Comparison of ENCODE assay signal across 9 mouse cellular contexts in genomic region chr15:99342194-99342981, GRCm38 (mm10). TPM values are rescaled to one million over a fixed set of nuclear protein-coding genes. Genes with fewer than 3 reads are reported as not detected.
DNase-seq lines count a peak whose midpoint lies in the region; ATAC-seq and TF ChIP-seq lines count a peak whose summit lies in the region.
"Had no signal": no experiment of that assay in that cellular context is flagged by ENCODE, and none has a peak within 500 bp of the region (broad histone marks: within the 10 kb centered on the region; RNA-seq: fewer than 3 reads in every experiment).

No protein-coding gene starts in this region.

- WGBS in heart, embryonic 13.5 days, result 37% methylated on average over 9 of the region's 9 CpGs
- 37% methylated on average over 9 of the region's 9 CpGs for WGBS in lung, postnatal 0 days
- 44% methylated on average over 9 of the region's 9 CpGs for WGBS in heart, embryonic 16.5 days

- H3K27me3 ChIP-seq in heart, embryonic 13.5 days (replicated peaks), result no peaks in the 10 kb centered on the region
- H3K27me3 ChIP-seq in lung, postnatal 0 days (replicated peaks; ENCODE audit: insufficient read depth, low read length), result no peaks in the 10 kb centered on the region
- no peaks in the 10 kb centered on the region for H3K27me3 ChIP-seq in heart, embryonic 16.5 days (ENCODE audit: control insufficient read depth, insufficient read depth, low read length)
- no peaks in the 10 kb centered on the region for H3K27me3 ChIP-seq in splenic B cell, adult 2 months (ENCODE audit: control insufficient read depth, insufficient read depth, low read length, poor library complexity, severe bottlenecking)

- 0 out of 2 replicates have a peak, but pooled peaks cover 5% of the 10 kb centered on the region for H3K36me3 ChIP-seq in heart, embryonic 13.5 days
- H3K36me3 ChIP-seq in lung, postnatal 0 days (ENCODE audit: insufficient read depth, low read length), result no peaks in the 10 kb centered on the region
- no peaks in the 10 kb centered on the region for H3K36me3 ChIP-seq in heart, embryonic 16.5 days (ENCODE audit: control insufficient read depth, insufficient read depth)
- no peaks in the 10 kb centered on the region for H3K36me3 ChIP-seq in splenic B cell, adult 2 months (ENCODE audit: control insufficient read depth, insufficient read depth, low read length, poor library complexity, severe bottlenecking)

- no peak overlapping the region for H3K4me3 ChIP-seq in heart, embryonic 13.5 days
- H3K4me3 ChIP-seq in lung, postnatal 0 days (ENCODE audit: low read depth, low read length), result no peak overlapping the region
- H3K4me3 ChIP-seq in heart, embryonic 16.5 days (ENCODE audit: low read length), result no peak overlapping the region

- peak overlapping the region; percentile 58; the same call in 1 of the 2 replicates for H3K4me2 ChIP-seq in heart, embryonic 13.5 days
- no peak overlapping the region for H3K4me2 ChIP-seq in lung, postnatal 0 days (replicated peaks; ENCODE audit: low read depth, low read length)
- H3K4me2 ChIP-seq in heart, embryonic 16.5 days (ENCODE audit: low read depth, low read length), result peak overlapping the region; percentile 1; the same call in 1 of the 2 replicates

- DNase-seq in heart, adult 18-20 months, result no peak
- no peak for DNase-seq in lung, postnatal 0 days (ENCODE audit: low spot score)
- DNase-seq in lung, postnatal 36 days, result no peak
- peak; percentile 30 for DNase-seq in splenic B cell, adult 2 months (ENCODE audit: low read depth, low spot score)
- DNase-seq in urinary bladder, postnatal 36 days (ENCODE audit: low spot score in 2 of 2), result no peak
- DNase-seq: gastrocnemius, postnatal 36 days had no signal

- ATAC-seq in heart, embryonic 13.5 days (ENCODE audit: extremely low read depth, insufficient number of reproducible peaks, low FRiP score, low TSS enrichment), result no peak
- ATAC-seq in lung, postnatal 0 days, result no peak
- no peak for ATAC-seq in heart, embryonic 16.5 days (replicated peaks; ENCODE audit: extremely low read depth, insufficient read depth, low FRiP score)

- H3K4me1 ChIP-seq in heart, embryonic 13.5 days, result peaks cover 98% of the 10 kb centered on the region
- H3K4me1 ChIP-seq in lung, postnatal 0 days (ENCODE audit: insufficient read depth, low read depth, low read length), result peaks cover 52% of the 10 kb centered on the region
- peaks cover 67% of the 10 kb centered on the region for H3K4me1 ChIP-seq in heart, embryonic 16.5 days (ENCODE audit: control insufficient read depth, insufficient read depth, low read length)

- H3K9me3 ChIP-seq in heart, embryonic 13.5 days, result no peaks in the 10 kb centered on the region
- no peaks in the 10 kb centered on the region for H3K9me3 ChIP-seq in lung, postnatal 0 days (ENCODE audit: low read length)
- H3K9me3 ChIP-seq in heart, embryonic 16.5 days (replicated peaks; ENCODE audit: control insufficient read depth, low read length), result no peaks in the 10 kb centered on the region

- TF ChIP-seq CTCF in lung, postnatal 0 days (IDR thresholded peaks at IDR 0.05), result no peak

- no peak for TF ChIP-seq EP300 in lung, postnatal 0 days (IDR thresholded peaks at IDR 0.05)

- H3K27ac ChIP-seq in heart, embryonic 13.5 days (replicated peaks), result peak overlapping the region; percentile 95
- peak overlapping the region; percentile 84; the same call in 1 of the 2 replicates for H3K27ac ChIP-seq in lung, postnatal 0 days (ENCODE audit: low read length)
- H3K27ac ChIP-seq in heart, embryonic 16.5 days (ENCODE audit: low read length), result peak overlapping the region; percentile 91

- peak overlapping the region; percentile 50 for H3K9ac ChIP-seq in heart, embryonic 13.5 days
- no peak overlapping the region for H3K9ac ChIP-seq in lung, postnatal 0 days (replicated peaks; ENCODE audit: low read depth)
- H3K9ac ChIP-seq in heart, embryonic 16.5 days (ENCODE audit: low read length), result peak overlapping the region; percentile 67; the same call in 1 of the 2 replicates

RNA-seq across cellular contexts. Expression of gene Fmnl3, which starts 27.9 kb away (rescaled TPM):
- polyA plus RNA-seq in heart, embryonic 13.5 days (2015; fragmentation: Nextera tagmentation; extraction: Ambion mirVana), result 12.9 and 13.0 TPM in 2 replicates
- 10 to 100 TPM; 13.4 to 14.8 TPM for total RNA-seq in heart, adult 18-20 months (2021)
- polyA plus RNA-seq in lung, postnatal 0 days (2015; fragmentation: Nextera tagmentation; extraction: Ambion mirVana), result 25.8 and 30.7 TPM in 2 replicates
- 13.0 and 16.6 TPM in 2 replicates for polyA plus RNA-seq in heart, embryonic 16.5 days (2015; fragmentation: Nextera tagmentation; extraction: Ambion mirVana)

RNA-seq across cellular contexts. Expression of gene Fam186b, which starts 46.7 kb away (rescaled TPM):
- 0.40 and 0.52 TPM in 2 replicates for polyA plus RNA-seq in heart, embryonic 13.5 days (2015; fragmentation: Nextera tagmentation; extraction: Ambion mirVana)
- not detected for total RNA-seq in heart, adult 18-20 months (2021)
- polyA plus RNA-seq in lung, postnatal 0 days (2015; fragmentation: Nextera tagmentation; extraction: Ambion mirVana), result 0.07 TPM in 1 of 2 replicates, not detected in the other
- polyA plus RNA-seq in heart, embryonic 16.5 days (2015; fragmentation: Nextera tagmentation; extraction: Ambion mirVana), result 0.13 and 0.16 TPM in 2 replicates
- total RNA-seq: gastrocnemius, postnatal 36 days; liver, adult 2 months had no signal
- polyA plus RNA-seq: liver, adult 2 months had no signal

RNA-seq across cellular contexts. Expression of gene Prpf40b, which starts 47.5 kb away (rescaled TPM):
- 37.4 and 41.5 TPM in 2 replicates for polyA plus RNA-seq in heart, embryonic 13.5 days (2015; fragmentation: Nextera tagmentation; extraction: Ambion mirVana)
- total RNA-seq in heart, adult 18-20 months (2021), result 10 to 100 TPM; 18.2 to 19.4 TPM
- polyA plus RNA-seq in lung, postnatal 0 days (2015; fragmentation: Nextera tagmentation; extraction: Ambion mirVana), result 37.1 and 39.9 TPM in 2 replicates
- 36.0 and 46.6 TPM in 2 replicates for polyA plus RNA-seq in heart, embryonic 16.5 days (2015; fragmentation: Nextera tagmentation; extraction: Ambion mirVana)

RNA-seq across cellular contexts. Expression of gene Tmbim6, which starts 50.3 kb away (rescaled TPM):
- 248 and 251 TPM in 2 replicates for polyA plus RNA-seq in heart, embryonic 13.5 days (2015; fragmentation: Nextera tagmentation; extraction: Ambion mirVana)
- total RNA-seq in heart, adult 18-20 months (2021), result 100 to 1,000 TPM; 225 to 256 TPM
- 669 and 693 TPM in 2 replicates for polyA plus RNA-seq in lung, postnatal 0 days (2015; fragmentation: Nextera tagmentation; extraction: Ambion mirVana)
- 273 and 290 TPM in 2 replicates for polyA plus RNA-seq in heart, embryonic 16.5 days (2015; fragmentation: Nextera tagmentation; extraction: Ambion mirVana)
